Mouse (Mus musculus) lung, postnatal 0 days (tissue): ENCODE measurements around the gene Olfr560. TPM values are rescaled to one million over a fixed set of nuclear protein-coding genes. Genes with fewer than 3 reads are reported as not detected.

Experiments
- ATAC-seq: fragments of 200-750 bp; cut with Nextera tagmentation; 2 replicates; pipeline ENCODE4 v1.8.0; 2017; ENCODE audit warnings: moderate library complexity
- DNase-seq: peaks from one replicate; pipeline ENCODE4 v3.0.0-alpha.2; 2016; ENCODE audit warnings: low spot score
- H3K27ac ChIP-seq: fragments of 300-500 bp; sonication (generic); 2 replicates; pipeline ENCODE4 v1.5.1; 2014; ENCODE audit warnings: antibody characterized with exemption, mild to moderate bottlenecking, low read length, mixed read lengths
- H3K27me3 ChIP-seq: fragments of 300-500 bp; sonication (generic); replicated peaks from 2 replicates; pipeline ENCODE4 v1.6.1; 2014; ENCODE audit warnings: low read length, mixed read lengths; ENCODE audit not compliant: insufficient read depth
- H3K36me3 ChIP-seq: fragments of 300-500 bp; sonication (generic); 2 replicates; pipeline ENCODE4 v1.6.1; 2014; ENCODE audit warnings: low read length, mixed read lengths; ENCODE audit not compliant: insufficient read depth
- H3K4me1 ChIP-seq: fragments of 300-500 bp; sonication (generic); 2 replicates; pipeline ENCODE4 v1.6.1; 2014; ENCODE audit warnings: antibody characterized with exemption, low read depth, low read length, mixed read lengths; ENCODE audit not compliant: insufficient read depth
- H3K4me2 ChIP-seq: fragments of 300-500 bp; sonication (generic); replicated peaks from 2 replicates; pipeline ENCODE4 v1.6.1; 2014; ENCODE audit warnings: low read depth, mild to moderate bottlenecking, low read length, moderate library complexity, mixed read lengths
- H3K4me3 ChIP-seq: fragments of 300-500 bp; sonication (generic); 2 replicates; pipeline ENCODE4 v1.5.1; 2014; ENCODE audit warnings: low read depth, low read length
- H3K9ac ChIP-seq: fragments of 300-500 bp; sonication (generic); replicated peaks from 2 replicates; pipeline ENCODE4 v1.6.1; 2014; ENCODE audit warnings: low read depth, mild to moderate bottlenecking
- H3K9me3 ChIP-seq: fragments of 300-500 bp; sonication (generic); 2 replicates; pipeline ENCODE4 v1.6.1; 2016; ENCODE audit warnings: low read length, mixed read lengths
- CTCF ChIP-seq: IDR thresholded peaks from 2 replicates; pipeline ENCODE4 v1.5.1; 2016; ENCODE audit warnings: antibody characterized with exemption, mild to moderate bottlenecking
- EP300 ChIP-seq: IDR thresholded peaks from 2 replicates; pipeline ENCODE4 v1.6.1; 2016; ENCODE audit warnings: antibody characterized with exemption, mild to moderate bottlenecking, control low read depth
- WGBS: fragments of 180-500 bp; shearing (Covaris S2); extraction: QIAGEN DNeasy Blood & Tissue Kit; methylation state at CpG from one replicate; pipeline ENCODE4 v1.1.7; 2014; 5-methylcytosine and 5-hydroxymethylcytosine counted together
- polyA plus RNA-seq: library from polyadenylated mRNA; unstranded; fragments of >200 nt; fragmentation: Nextera tagmentation; extraction: Ambion mirVana; gene quantifications from 2 replicates; pipeline ENCODE4 v1.2.1, GENCODE M21; 2015

Gene Olfr560
- not detected in 2 replicates for polyA plus RNA-seq

- 61% methylated on average over 4 of the region's 4 CpGs for WGBS
- no peak for ATAC-seq
Measured at GRCm38 (mm10) chr7:102759266-102759665, at the start of gene Olfr560, which contains the start of gene Olfr78. Gene Olfr560 (minus strand): TSS chr7:102759366. Gene Olfr78 (minus strand): TSS chr7:102759471.

GRCm38 (mm10) chr7:102803180-102803579 is 44.0 kb upstream of the Olfr560 start, which contains the start of gene Olfr564:
Gene Olfr564 (plus strand): TSS chr7:102803480.
- H3K36me3 ChIP-seq, result no peaks in the 10 kb centered on the region
- no peak for ATAC-seq
- no peaks in the 10 kb centered on the region for H3K27me3 ChIP-seq
- DNase-seq, result no peak
- H3K4me2 ChIP-seq, result no peak within 1 kb of the TSS
- no peaks in the 10 kb centered on the region for H3K4me1 ChIP-seq
- no peak for TF ChIP-seq EP300
- TF ChIP-seq CTCF, result no peak
- H3K9ac ChIP-seq, result no peak within 1 kb of the TSS
- no peak within 1 kb of the TSS for H3K27ac ChIP-seq
- H3K4me3 ChIP-seq, result no peak within 1 kb of the TSS
- H3K9me3 ChIP-seq, result no peaks in the 10 kb centered on the region

More at GRCm38 (mm10) chr7:102759266-102759665, at the start of gene Olfr560, which contains the start of gene Olfr78:
- H3K9me3 ChIP-seq, result no peaks in the 10 kb centered on the region
- H3K4me3 ChIP-seq, result no peak within 1 kb of the TSS
- H3K27me3 ChIP-seq, result no peaks in the 10 kb centered on the region
- DNase-seq, result no peak
- no peak within 1 kb of the TSS for H3K27ac ChIP-seq
- no peak within 1 kb of the TSS for H3K4me2 ChIP-seq
- H3K4me1 ChIP-seq, result no peaks in the 10 kb centered on the region
- no peaks in the 10 kb centered on the region for H3K36me3 ChIP-seq
- no peak for TF ChIP-seq CTCF
- no peak for TF ChIP-seq EP300
- no peak within 1 kb of the TSS for H3K9ac ChIP-seq

GRCm38 (mm10) chr7:102770921-102771320 is 11.8 kb upstream of the Olfr560 start, which contains the start of gene Olfr561:
Gene Olfr561 (plus strand): TSS chr7:102771221.
- H3K27me3 ChIP-seq, result no peaks in the 10 kb centered on the region
- H3K36me3 ChIP-seq, result no peaks in the 10 kb centered on the region
- DNase-seq (no peak), ATAC-seq (no peak)
- no peak within 1 kb of the TSS for H3K9ac ChIP-seq
- H3K27ac ChIP-seq, result no peak within 1 kb of the TSS
- 52% methylated on average over 2 of the region's 2 CpGs for WGBS
- H3K4me3 ChIP-seq, result no peak within 1 kb of the TSS
- no peaks in the 10 kb centered on the region for H3K4me1 ChIP-seq
- no peaks in the 10 kb centered on the region for H3K9me3 ChIP-seq
- TF ChIP-seq EP300 (no peak), CTCF (no peak)
- no peak within 1 kb of the TSS for H3K4me2 ChIP-seq

GRCm38 (mm10) chr7:102752086-102752485 is 7.1 kb downstream of the Olfr560 start:
- peak; percentile 19 for TF ChIP-seq CTCF
- TF ChIP-seq EP300, result no peak
- H3K27me3 ChIP-seq, result no peaks in the 10 kb centered on the region
- WGBS, result 3% methylated on average over 1 of the region's 1 CpGs
- no peak overlapping the region for H3K9ac ChIP-seq
- no peaks in the 10 kb centered on the region for H3K4me1 ChIP-seq
- H3K4me2 ChIP-seq, result no peak overlapping the region
- no peak for ATAC-seq
- no peaks in the 10 kb centered on the region for H3K36me3 ChIP-seq
- H3K9me3 ChIP-seq, result no peaks in the 10 kb centered on the region
- no peak overlapping the region for H3K4me3 ChIP-seq
- H3K27ac ChIP-seq, result no peak overlapping the region
- no peak for DNase-seq

- no peaks in the 10 kb centered on the region for H3K9me3 ChIP-seq
- DNase-seq (no peak), ATAC-seq (no peak)
- no peak for TF ChIP-seq EP300
- no peak for TF ChIP-seq CTCF
- H3K27ac ChIP-seq, result no peak overlapping the region
- no peaks in the 10 kb centered on the region for H3K4me1 ChIP-seq
- no peak overlapping the region for H3K4me3 ChIP-seq
- no peaks in the 10 kb centered on the region for H3K36me3 ChIP-seq
- WGBS, result 43% methylated on average over 2 of the region's 2 CpGs
- H3K4me2 ChIP-seq, result no peak overlapping the region
- H3K27me3 ChIP-seq, result no peaks in the 10 kb centered on the region
- H3K9ac ChIP-seq, result no peak overlapping the region
Measured at GRCm38 (mm10) chr7:102737705-102738104, 21.5 kb downstream of the Olfr560 start.

GRCm38 (mm10) chr7:102733793-102734192 is 25.4 kb downstream of the Olfr560 start:
- Histone ChIP-seq H3K9me3 (no peaks in the 10 kb centered on the region), H3K27me3 (no peaks in the 10 kb centered on the region), H3K4me1 (no peaks in the 10 kb centered on the region), H3K9ac (no peak overlapping the region), H3K27ac (no peak overlapping the region), H3K4me3 (no peak overlapping the region), H3K4me2 (no peak overlapping the region), H3K36me3 (no peaks in the 10 kb centered on the region)
- TF ChIP-seq CTCF (no peak), EP300 (no peak)
- WGBS, result 9% methylated on average over 1 of the region's 1 CpGs
- no peak for ATAC-seq
- no peak for DNase-seq

GRCm38 (mm10) chr7:102727391-102727790 is 31.8 kb downstream of the Olfr560 start, which contains the start of gene Olfr559:
Gene Olfr559 (minus strand): TSS chr7:102727491.
- H3K4me1 ChIP-seq, result no peaks in the 10 kb centered on the region
- H3K9me3 ChIP-seq, result no peaks in the 10 kb centered on the region
- no peak within 1 kb of the TSS for H3K4me3 ChIP-seq
- ATAC-seq (no peak), DNase-seq (no peak)
- H3K27me3 ChIP-seq, result no peaks in the 10 kb centered on the region
- no peak within 1 kb of the TSS for H3K9ac ChIP-seq
- H3K36me3 ChIP-seq, result no peaks in the 10 kb centered on the region
- H3K4me2 ChIP-seq, result no peak within 1 kb of the TSS
- TF ChIP-seq CTCF, result no peak
- TF ChIP-seq EP300, result no peak
- no peak within 1 kb of the TSS for H3K27ac ChIP-seq
